Mouse (Mus musculus) embryonic facial prominence, embryonic 11.5 days (tissue): ENCODE data around the gene Cr1l. TPM values are rescaled to one million over a fixed set of nuclear protein-coding genes. Genes with fewer than 3 reads are reported as not detected.
A peak's percentile ranks its signal among the peaks of the same experiment; 100 is the strongest.

ENCODE experiments used
- ATAC-seq: fragments of 200-750 bp; cut with Nextera tagmentation; replicated peaks from 2 replicates; pipeline ENCODE4 v1.8.0; 2017; ENCODE audit warnings: low read depth; ENCODE audit not compliant: insufficient number of reproducible peaks, low FRiP score, low TSS enrichment
- DNase-seq: peaks from one replicate; pipeline ENCODE4 v3.0.0-alpha.2; 2015; ENCODE audit warnings: low spot score
- H3K27ac ChIP-seq: fragments of 300-500 bp; sonication (generic); replicated peaks from 2 replicates; pipeline ENCODE4 v1.5.1; 2014; ENCODE audit warnings: mild to moderate bottlenecking, low read depth, low read length, control low read depth
- H3K27me3 ChIP-seq: fragments of 300-500 bp; sonication (generic); 2 replicates; pipeline ENCODE4 v1.6.1; 2014; ENCODE audit warnings: mild to moderate bottlenecking, low read length, moderate library complexity, mixed read lengths; ENCODE audit not compliant: control insufficient read depth, insufficient read depth
- H3K36me3 ChIP-seq: fragments of 300-500 bp; sonication (generic); replicated peaks from 2 replicates; pipeline ENCODE4 v1.6.1; 2014; ENCODE audit warnings: low read depth, mild to moderate bottlenecking, low read length, moderate library complexity, mixed read lengths; ENCODE audit not compliant: control insufficient read depth, insufficient read depth
- H3K4me1 ChIP-seq: fragments of 300-500 bp; sonication (generic); 2 replicates; pipeline ENCODE4 v1.6.1; 2014; ENCODE audit warnings: low read length, mixed read lengths; ENCODE audit not compliant: control insufficient read depth, insufficient read depth
- H3K4me2 ChIP-seq: fragments of 300-500 bp; sonication (generic); 2 replicates; pipeline ENCODE4 v1.6.1; 2014; ENCODE audit warnings: low read depth, mild to moderate bottlenecking, control low read depth, low read length, moderate library complexity
- H3K4me3 ChIP-seq: fragments of 300-500 bp; sonication (generic); 2 replicates; pipeline ENCODE4 v1.5.1; 2014; ENCODE audit warnings: low read depth, low read length, control low read depth
- H3K9ac ChIP-seq: fragments of 300-500 bp; sonication (generic); replicated peaks from 2 replicates; pipeline ENCODE4 v1.6.1; 2014; ENCODE audit warnings: mild to moderate bottlenecking, control low read depth, low read length
- H3K9me3 ChIP-seq: fragments of 300-500 bp; sonication (generic); replicated peaks from 2 replicates; pipeline ENCODE4 v1.6.1; 2016; ENCODE audit warnings: mild to moderate bottlenecking, low read length, inconsistent platforms, mixed read lengths; ENCODE audit not compliant: control insufficient read depth
- WGBS: fragments of 180-500 bp; shearing (Covaris S2); extraction: QIAGEN DNeasy Blood & Tissue Kit; methylation state at CpG from one replicate; pipeline ENCODE4 v1.1.7; 2014; 5-methylcytosine and 5-hydroxymethylcytosine counted together
- polyA plus RNA-seq: library from polyadenylated mRNA; unstranded; fragments of >200 nt; fragmentation: Nextera tagmentation; extraction: Ambion mirVana; gene quantifications from 2 replicates; pipeline ENCODE4 v1.2.1, GENCODE M21; 2014

Gene Cr1l
- polyA plus RNA-seq, 1 experiment from 2014 or later = 45.7 TPM

GRCm38 (mm10) chr1:195114414-195114813 lies 17.0 kb downstream of the Cr1l start:
- no peaks in the 10 kb centered on the region for H3K27me3 ChIP-seq
- no peak for ATAC-seq
- WGBS = 96% methylated on average over 1 of the region's 1 CpGs

GRCm38 (mm10) chr1:195113621-195114020 lies 17.8 kb downstream of the Cr1l start:
- DNase-seq (no peak), ATAC-seq (no peak)
- no peak overlapping the region for H3K9ac ChIP-seq
- H3K27me3 ChIP-seq = no peaks in the 10 kb centered on the region
- H3K36me3 ChIP-seq = no peaks in the 10 kb centered on the region
- no peak overlapping the region for H3K4me2 ChIP-seq
- no peak overlapping the region for H3K4me3 ChIP-seq
- H3K27ac ChIP-seq = no peak overlapping the region
- WGBS = 82% methylated on average over 4 of the region's 4 CpGs
- H3K9me3 ChIP-seq = no peaks in the 10 kb centered on the region
- no peaks in the 10 kb centered on the region for H3K4me1 ChIP-seq

More at GRCm38 (mm10) chr1:195114414-195114813, 17.0 kb downstream of the Cr1l start:
- no peak for DNase-seq
- no peak overlapping the region for H3K4me2 ChIP-seq
- H3K36me3 ChIP-seq = no peaks in the 10 kb centered on the region
- no peak overlapping the region for H3K4me3 ChIP-seq
- H3K9me3 ChIP-seq = no peaks in the 10 kb centered on the region
- H3K27ac ChIP-seq = no peak overlapping the region
- no peaks in the 10 kb centered on the region for H3K4me1 ChIP-seq
- no peak overlapping the region for H3K9ac ChIP-seq

GRCm38 (mm10) chr1:195100693-195101092 lies 30.7 kb downstream of the Cr1l start:
- Histone ChIP-seq H3K9me3 (no peaks in the 10 kb centered on the region), H3K4me3 (no peak overlapping the region), H3K27ac (no peak overlapping the region), H3K4me2 (no peak overlapping the region), H3K36me3 (no peaks in the 10 kb centered on the region), H3K4me1 (no peaks in the 10 kb centered on the region), H3K9ac (no peak overlapping the region), H3K27me3 (no peaks in the 10 kb centered on the region)
- no peak for DNase-seq
- WGBS = 89% methylated on average over 4 of the region's 4 CpGs
- no peak for ATAC-seq

- Histone ChIP-seq H3K9ac (no peak overlapping the region), H3K4me1 (no peaks in the 10 kb centered on the region), H3K36me3 (no peaks in the 10 kb centered on the region), H3K4me2 (no peak overlapping the region), H3K9me3 (no peaks in the 10 kb centered on the region), H3K27me3 (no peaks in the 10 kb centered on the region), H3K4me3 (no peak overlapping the region), H3K27ac (no peak overlapping the region)
- ATAC-seq (no peak), DNase-seq (no peak)
- WGBS = 94% methylated on average over 1 of the region's 1 CpGs
Measured at GRCm38 (mm10) chr1:195098004-195098403, 33.4 kb downstream of the Cr1l start.

GRCm38 (mm10) chr1:195092220-195092720 lies 39.1 kb downstream of the Cr1l start, which contains the start of gene Cd46:
Cd46 (minus strand) TSS chr1:195092249.
- H3K4me1 ChIP-seq = no peaks in the 10 kb centered on the region
- H3K9ac ChIP-seq = peak within 1 kb of the TSS; percentile 40
- no peak within 1 kb of the TSS for H3K27ac ChIP-seq
- H3K36me3 ChIP-seq = no peaks in the 10 kb centered on the region
- DNase-seq (peak; percentile 80), ATAC-seq (peak; percentile 94)
- no peaks in the 10 kb centered on the region for H3K9me3 ChIP-seq
- peak within 1 kb of the TSS; percentile 28 for H3K4me3 ChIP-seq
- peak within 1 kb of the TSS; percentile 49 for H3K4me2 ChIP-seq
- H3K27me3 ChIP-seq = no peaks in the 10 kb centered on the region
- WGBS = 5% methylated on average over 14 of the region's 14 CpGs

GRCm38 (mm10) chr1:195091699-195092219 lies 39.6 kb downstream of the Cr1l start:
- no peak for DNase-seq
- Histone ChIP-seq H3K27me3 (no peaks in the 10 kb centered on the region), H3K9ac (peak overlapping the region; percentile 40), H3K4me2 (peak overlapping the region; percentile 49), H3K4me1 (no peaks in the 10 kb centered on the region), H3K27ac (no peak overlapping the region), H3K9me3 (no peaks in the 10 kb centered on the region), H3K36me3 (no peaks in the 10 kb centered on the region), H3K4me3 (peak overlapping the region; percentile 28)
- 23% methylated on average over 11 of the region's 11 CpGs for WGBS
- peak; percentile 83 for ATAC-seq

GRCm38 (mm10) chr1:195082142-195082541 lies 49.2 kb downstream of the Cr1l start:
- Histone ChIP-seq H3K27ac (no peak overlapping the region), H3K9me3 (no peaks in the 10 kb centered on the region), H3K4me2 (no peak overlapping the region), H3K9ac (no peak overlapping the region), H3K4me1 (no peaks in the 10 kb centered on the region), H3K4me3 (no peak overlapping the region), H3K27me3 (no peaks in the 10 kb centered on the region), H3K36me3 (no peaks in the 10 kb centered on the region)
- ATAC-seq (no peak), DNase-seq (no peak)
